Mouse (Mus musculus) forebrain, embryonic 11.5 days (tissue): ENCODE measurements around the gene Hoxa3. TPM values are rescaled to one million over a fixed set of nuclear protein-coding genes. Genes with fewer than 3 reads are reported as not detected.

Source experiments
- ATAC-seq: fragments of 200-750 bp; cut with Nextera tagmentation; replicated peaks from 2 replicates; pipeline ENCODE4 v1.8.0; 2017; ENCODE audit warnings: moderate TSS enrichment; ENCODE audit not compliant: low FRiP score
- DNase-seq: peaks from one replicate; pipeline ENCODE4 v3.0.0-alpha.2; 2017; ENCODE audit warnings: low spot score
- H3K27ac ChIP-seq: fragments of 300-500 bp; sonication (generic); 2 replicates; pipeline ENCODE4 v1.5.1; 2014; ENCODE audit warnings: low read depth, low read length
- H3K27me3 ChIP-seq: fragments of 300-500 bp; sonication (generic); 2 replicates; pipeline ENCODE4 v1.6.1; 2014; ENCODE audit warnings: mild to moderate bottlenecking, low read length, mixed read lengths; ENCODE audit not compliant: control insufficient read depth, insufficient read depth
- H3K36me3 ChIP-seq: fragments of 300-500 bp; sonication (generic); 2 replicates; pipeline ENCODE4 v1.6.1; 2014; ENCODE audit warnings: mild to moderate bottlenecking, low read length, moderate library complexity, mixed read lengths; ENCODE audit not compliant: control insufficient read depth, insufficient read depth
- H3K4me1 ChIP-seq: fragments of 300-500 bp; sonication (generic); replicated peaks from 2 replicates; pipeline ENCODE4 v1.6.1; 2014; ENCODE audit warnings: low read length, mixed read lengths; ENCODE audit not compliant: control insufficient read depth, insufficient read depth
- H3K4me2 ChIP-seq: fragments of 300-500 bp; sonication (generic); 2 replicates; pipeline ENCODE4 v1.6.1; 2014; ENCODE audit warnings: low read depth, mild to moderate bottlenecking, low read length, moderate library complexity, mixed read lengths; ENCODE audit not compliant: severe bottlenecking
- H3K4me3 ChIP-seq: fragments of 300-500 bp; sonication (generic); 2 replicates; pipeline ENCODE4 v1.5.1; 2014; ENCODE audit warnings: low read depth, low read length
- H3K9ac ChIP-seq: fragments of 300-500 bp; sonication (generic); 2 replicates; pipeline ENCODE4 v1.6.1; 2014; ENCODE audit warnings: low read length
- H3K9me3 ChIP-seq: fragments of 300-500 bp; sonication (generic); 2 replicates; pipeline ENCODE4 v1.6.1; 2016; ENCODE audit warnings: low read length, mixed read lengths; ENCODE audit not compliant: control insufficient read depth
- WGBS: fragments of 180-500 bp; shearing (Covaris S2); extraction: QIAGEN DNeasy Blood & Tissue Kit; methylation state at CpG from one replicate; pipeline ENCODE4 v1.1.7; 2014; 5-methylcytosine and 5-hydroxymethylcytosine counted together
- polyA plus RNA-seq: library from polyadenylated mRNA; unstranded; fragments of >200 nt; fragmentation: Nextera tagmentation; extraction: Ambion mirVana; gene quantifications from 2 replicates; pipeline ENCODE4 v1.2.1, GENCODE M21; 2014

Gene Hoxa3
- polyA plus RNA-seq, 1 experiment from 2014 or later = not detected

- Histone ChIP-seq H3K36me3 (no peaks in the 10 kb centered on the region), H3K9ac (no peak overlapping the region), H3K4me1 (peaks cover 3% of the 10 kb centered on the region), H3K4me3 (no peak overlapping the region), H3K27me3 (peaks cover 98% of the 10 kb centered on the region), H3K27ac (no peak overlapping the region), H3K9me3 (no peaks in the 10 kb centered on the region), H3K4me2 (no peak overlapping the region)
- under 1% methylated on average over 24 of the region's 24 CpGs for WGBS
- ATAC-seq = no peak
- no peak for DNase-seq
Observed at GRCm38 (mm10) chr6:52223939-52224760, 11.0 kb upstream of the Hoxa3 start.

DNA sequence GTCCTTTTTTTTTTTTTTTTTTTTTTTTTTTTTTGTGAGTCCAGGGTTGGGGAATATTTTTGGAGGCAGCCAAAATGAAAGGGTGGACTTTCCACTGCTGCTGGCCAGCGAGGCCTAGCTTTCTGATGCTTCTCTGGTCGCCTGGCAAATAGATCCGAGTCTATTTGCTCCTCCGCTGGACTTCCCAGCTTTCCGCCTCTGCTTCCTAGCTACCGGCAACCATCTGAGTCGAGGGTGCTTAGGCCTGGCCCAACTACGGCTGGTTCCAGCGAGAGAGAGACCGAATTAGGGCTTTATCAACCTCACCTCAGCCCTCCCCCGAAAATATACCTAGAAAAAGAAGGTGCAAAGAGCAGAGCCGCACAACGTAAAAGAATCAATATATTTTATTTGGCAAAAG, 9.6 kb upstream of the Hoxa3 start:
- H3K4me1 ChIP-seq = peaks cover 3% of the 10 kb centered on the region

DNA sequence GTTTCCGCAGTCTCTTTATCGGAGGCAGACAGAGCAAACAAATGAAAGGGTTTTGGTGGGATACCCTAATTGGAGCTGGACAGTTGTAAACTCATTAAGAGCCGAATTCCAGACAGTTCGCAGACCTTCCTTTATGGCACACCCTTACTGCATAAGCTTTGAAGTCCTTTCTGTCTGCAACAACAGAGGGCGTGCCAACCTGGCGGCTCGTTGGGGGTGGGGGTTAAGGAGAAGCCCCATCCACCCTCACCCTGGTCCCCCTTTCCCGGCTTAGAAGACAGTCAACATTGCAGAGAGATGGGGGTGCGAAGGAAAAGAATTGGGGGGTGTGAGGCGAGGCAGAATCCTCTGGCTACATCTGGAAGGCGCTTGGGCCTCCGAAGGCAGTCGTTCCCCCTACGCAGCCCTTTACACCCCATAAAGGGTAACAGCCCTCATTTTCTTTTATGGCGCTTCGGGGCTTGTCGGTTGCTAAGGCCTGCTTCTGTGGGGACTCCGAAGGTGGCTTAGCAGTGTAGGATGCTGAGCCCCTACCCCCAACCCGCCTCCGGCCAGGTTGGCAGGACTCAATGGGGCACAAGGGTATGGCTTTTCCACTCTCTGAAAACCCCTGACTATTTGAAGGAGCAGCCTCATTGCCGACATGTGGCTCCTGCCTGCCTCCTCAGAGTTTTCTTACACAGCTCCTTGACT, 9.0 kb upstream of the Hoxa3 start:
- H3K27me3 ChIP-seq = peaks cover 100% of the 10 kb centered on the region
- H3K4me1 ChIP-seq = peaks cover 6% of the 10 kb centered on the region
- no peaks in the 10 kb centered on the region for H3K36me3 ChIP-seq
- no peaks in the 10 kb centered on the region for H3K9me3 ChIP-seq
- no peak overlapping the region for H3K4me3 ChIP-seq
- WGBS = 5% methylated on average over 21 of the region's 21 CpGs
- H3K9ac ChIP-seq = no peak overlapping the region
- ATAC-seq (peak; percentile 33; the same call in 1 of the 2 replicates), DNase-seq (peak; percentile 56)
- H3K4me2 ChIP-seq = no peak overlapping the region
- no peak overlapping the region for H3K27ac ChIP-seq

More for the DNA sequence above, 9.6 kb upstream of the Hoxa3 start:
- H3K27ac ChIP-seq = no peak overlapping the region
- H3K4me3 ChIP-seq = no peak overlapping the region
- DNase-seq (no peak), ATAC-seq (no peak)
- no peaks in the 10 kb centered on the region for H3K36me3 ChIP-seq
- H3K9ac ChIP-seq = no peak overlapping the region
- 11% methylated on average over 13 of the region's 13 CpGs for WGBS
- peaks cover 100% of the 10 kb centered on the region for H3K27me3 ChIP-seq
- H3K4me2 ChIP-seq = no peak overlapping the region
- H3K9me3 ChIP-seq = no peaks in the 10 kb centered on the region

- Histone ChIP-seq H3K27me3 (peaks cover 100% of the 10 kb centered on the region), H3K36me3 (no peaks in the 10 kb centered on the region), H3K9me3 (no peaks in the 10 kb centered on the region), H3K4me3 (peak within 1 kb of the TSS; percentile 35), H3K4me1 (peaks cover 9% of the 10 kb centered on the region), H3K27ac (no peak within 1 kb of the TSS), H3K4me2 (peak within 1 kb of the TSS; percentile 70), H3K9ac (0 out of 2 replicates have a peak within 1 kb of the TSS, but pooled peaks have one; percentile 33)
- peak; percentile 94 for DNase-seq
- WGBS = 1% methylated on average over 46 of the region's 46 CpGs
- ATAC-seq = peak; percentile 56; the same call in 1 of the 2 replicates
Observed at GRCm38 (mm10) chr6:52221337-52221992, 8.3 kb upstream of the Hoxa3 start, which contains the start of gene Hoxa7. Gene Hoxa7 (minus strand): TSS chr6:52221854.

- WGBS = 7% methylated on average over 12 of the region's 12 CpGs
- H3K4me3 ChIP-seq = no peak overlapping the region; the same call in 1 of the 2 replicates
- no peak overlapping the region for H3K27ac ChIP-seq
- no peaks in the 10 kb centered on the region for H3K9me3 ChIP-seq
- H3K27me3 ChIP-seq = peaks cover 100% of the 10 kb centered on the region
- no peaks in the 10 kb centered on the region for H3K36me3 ChIP-seq
- no peak overlapping the region for H3K9ac ChIP-seq
- peaks cover 9% of the 10 kb centered on the region for H3K4me1 ChIP-seq
- H3K4me2 ChIP-seq = peak overlapping the region; percentile 70; the same call in 1 of the 2 replicates
- no peak for ATAC-seq
- DNase-seq = no peak
Observed at GRCm38 (mm10) chr6:52220865-52221310, 7.8 kb upstream of the Hoxa3 start.

GRCm38 (mm10) chr6:52220003-52220864, 7.1 kb upstream of the Hoxa3 start:
- Histone ChIP-seq H3K9ac (no peak overlapping the region), H3K4me2 (no peak overlapping the region), H3K27me3 (peaks cover 100% of the 10 kb centered on the region), H3K4me3 (no peak overlapping the region), H3K36me3 (no peaks in the 10 kb centered on the region), H3K27ac (no peak overlapping the region), H3K4me1 (peaks cover 9% of the 10 kb centered on the region), H3K9me3 (no peaks in the 10 kb centered on the region)
- WGBS = 13% methylated on average over 32 of the region's 32 CpGs
- peak; percentile 64 for DNase-seq
- no peak for ATAC-seq

DNA sequence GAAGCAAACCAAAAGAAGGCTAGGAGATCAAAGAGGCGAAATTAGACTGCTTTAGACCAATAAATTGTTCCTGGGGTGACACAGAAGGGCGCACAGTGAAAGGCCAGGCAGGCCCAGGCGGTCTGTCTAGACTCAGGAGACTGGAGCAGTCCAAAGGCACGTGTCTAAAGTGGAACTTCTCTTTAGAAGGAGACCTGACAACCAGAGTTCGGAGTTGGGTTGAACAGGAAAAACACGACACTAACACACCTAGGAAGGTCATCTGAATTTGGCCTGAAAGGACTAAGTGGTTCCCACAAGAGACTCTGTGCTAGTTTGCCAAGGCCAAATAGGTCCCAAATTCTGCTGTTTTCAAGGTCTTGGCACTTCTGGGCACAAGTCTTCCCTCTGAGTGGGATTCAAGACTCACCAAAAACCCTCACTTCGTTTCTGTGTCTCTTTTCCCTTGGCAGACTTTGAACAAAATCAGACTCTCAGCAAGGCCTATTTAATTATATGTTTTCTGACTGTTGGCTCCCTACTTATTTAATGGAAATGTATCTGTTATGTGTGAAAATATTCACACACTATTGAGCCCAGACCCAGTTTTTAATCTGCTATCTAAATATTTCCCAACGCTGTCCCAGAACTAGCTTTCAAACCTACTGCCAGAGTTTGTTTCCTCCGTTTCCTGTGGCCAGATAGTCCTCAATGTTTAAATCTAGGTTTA, 6.3 kb upstream of the Hoxa3 start:
- no peaks in the 10 kb centered on the region for H3K9me3 ChIP-seq
- peaks cover 100% of the 10 kb centered on the region for H3K27me3 ChIP-seq
- H3K4me1 ChIP-seq = peaks cover 9% of the 10 kb centered on the region
- no peak overlapping the region for H3K9ac ChIP-seq
- no peak overlapping the region for H3K4me2 ChIP-seq
- ATAC-seq = no peak
- WGBS = 17% methylated on average over 9 of the region's 9 CpGs
- no peaks in the 10 kb centered on the region for H3K36me3 ChIP-seq
- H3K4me3 ChIP-seq = no peak overlapping the region
- H3K27ac ChIP-seq = no peak overlapping the region
- no peak for DNase-seq
